Mouse (Mus musculus) layer of hippocampus, postnatal 25 days (tissue): ENCODE data around the gene Slc12a9. TPM values are rescaled to one million over a fixed set of nuclear protein-coding genes. Genes with fewer than 3 reads are reported as not detected.
"Not testable (repeated sequence)": the region's sequence is repeated elsewhere in the genome, so short reads cannot be mapped to it uniquely, and the experiment has no call there.

Experiments used
- DNase-seq, 2 experiments: peaks; one replicate each; pipeline ENCODE4 v3.0.0; 2022; ENCODE audit warnings: mixed read lengths in 2 of 2, low spot score in 1 of 2; ENCODE audit errors: extremely low spot score in 1 of 2
- microRNA-seq, 2 experiments: library from miRNA; unstranded; fragments of <30 nt; microRNA quantifications; one replicate each; pipeline ENCODE4 v1.2.0; 2021
- total RNA-seq, 2 experiments: library from RNA; stranded (reverse); gene quantifications; 2 replicates each; pipeline ENCODE4 v1.2.3; 2021

Slc12a9 gene
- total RNA-seq, 2 experiments from 2014 or later = 24.9 to 32.8 TPM

DNA sequence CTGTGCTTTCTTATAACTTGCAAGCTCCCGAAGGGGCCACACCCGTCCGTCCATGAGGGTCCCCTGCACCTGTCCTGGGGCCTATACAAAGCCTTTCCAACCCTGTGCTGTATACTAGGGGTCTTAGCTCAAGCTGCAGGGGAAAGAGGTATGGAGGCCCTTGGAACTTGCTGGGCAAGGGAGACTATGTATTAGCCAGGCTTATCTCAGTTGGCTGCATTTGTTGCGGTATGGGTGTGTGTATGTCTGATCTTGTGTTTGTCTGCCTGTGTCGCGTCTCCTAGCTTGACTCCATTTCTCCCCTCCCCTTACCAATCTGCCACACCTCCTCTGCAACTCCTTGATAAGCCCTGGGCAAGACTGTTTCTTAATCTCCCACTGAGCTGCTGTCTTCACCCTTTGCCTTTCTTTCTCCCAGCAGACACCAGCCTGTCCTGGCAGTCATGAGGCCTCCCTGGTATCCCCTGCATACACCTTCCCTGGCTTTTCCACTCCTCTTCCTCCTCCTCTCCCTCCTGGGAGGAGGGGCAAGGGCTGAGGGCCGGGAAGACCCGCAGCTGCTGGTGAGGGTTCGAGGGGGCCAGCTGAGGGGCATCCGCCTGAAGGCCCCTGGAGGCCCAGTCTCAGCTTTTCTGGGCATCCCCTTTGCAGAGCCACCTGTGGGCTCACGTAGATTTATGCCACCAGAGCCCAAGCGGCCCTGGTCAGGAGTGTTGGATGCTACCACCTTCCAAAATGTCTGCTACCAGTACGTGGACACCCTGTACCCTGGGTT is 43.6 kb downstream of the Slc12a9 start:
- DNase-seq = no peak

DNA sequence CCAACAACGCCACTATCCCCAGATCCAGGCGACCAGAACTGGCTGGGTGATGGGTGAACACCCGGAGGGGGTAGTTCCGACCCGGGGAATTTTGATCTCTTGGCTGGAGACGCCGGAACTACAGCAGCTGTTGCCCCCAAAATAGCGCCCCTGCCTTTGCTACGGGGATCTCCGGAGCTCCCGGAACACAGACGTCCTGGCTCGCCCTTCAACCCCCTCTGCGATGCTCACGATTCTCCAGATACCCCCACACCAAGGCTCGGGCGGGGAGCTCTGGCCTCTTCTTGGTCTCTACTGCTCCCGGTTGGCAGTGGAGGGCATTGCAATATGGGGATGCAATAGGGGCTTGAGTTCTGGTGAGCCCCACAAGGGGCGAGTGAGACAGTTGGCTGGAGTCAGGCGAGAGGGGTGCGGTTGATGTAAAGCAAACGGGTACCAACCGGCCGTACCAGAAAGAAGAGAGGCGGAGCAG is 44.4 kb downstream of the Slc12a9 start:
- peak; percentile 49 to 53 for DNase-seq

DNA sequence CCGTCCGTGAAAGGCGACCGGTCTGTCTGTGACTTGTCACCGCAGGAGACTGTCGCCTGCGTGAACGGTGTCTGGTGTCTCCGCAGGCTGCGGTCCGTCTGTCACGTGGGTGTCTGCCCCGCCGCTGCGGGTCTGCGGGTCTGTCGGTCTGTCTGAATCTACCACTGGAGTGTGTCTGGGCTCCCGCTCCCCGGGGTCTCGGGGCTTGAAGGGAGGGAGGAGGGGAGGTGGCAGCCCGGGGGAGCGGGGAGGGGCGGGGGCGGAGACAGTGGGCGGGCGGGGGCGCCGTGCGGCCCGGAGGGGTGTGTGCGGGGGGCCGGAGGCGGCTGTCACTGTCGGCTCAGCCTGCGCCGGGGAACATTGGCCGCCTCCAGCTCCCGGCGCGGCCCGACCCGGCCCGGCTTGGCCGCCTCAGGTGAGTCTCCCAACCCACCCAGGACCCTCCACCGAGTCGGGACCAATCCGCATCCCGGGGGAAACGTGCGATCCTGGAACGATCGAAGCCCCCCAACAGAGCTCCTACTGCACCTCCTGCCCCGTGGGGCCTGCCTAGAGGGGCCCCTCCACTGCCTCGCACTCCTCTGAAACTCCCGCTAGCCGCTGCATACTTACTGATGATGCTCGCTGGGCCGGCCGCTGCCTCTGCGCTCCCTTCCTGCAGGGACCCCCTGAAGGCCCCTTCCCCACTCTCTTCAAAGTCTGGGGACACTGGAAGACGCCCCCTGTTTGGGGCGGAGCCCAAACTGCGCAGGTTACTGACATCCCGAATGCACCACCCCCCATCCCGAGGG is 45.2 kb downstream of the Slc12a9 start:
- peak; percentile 50 to 68 for DNase-seq

DNA sequence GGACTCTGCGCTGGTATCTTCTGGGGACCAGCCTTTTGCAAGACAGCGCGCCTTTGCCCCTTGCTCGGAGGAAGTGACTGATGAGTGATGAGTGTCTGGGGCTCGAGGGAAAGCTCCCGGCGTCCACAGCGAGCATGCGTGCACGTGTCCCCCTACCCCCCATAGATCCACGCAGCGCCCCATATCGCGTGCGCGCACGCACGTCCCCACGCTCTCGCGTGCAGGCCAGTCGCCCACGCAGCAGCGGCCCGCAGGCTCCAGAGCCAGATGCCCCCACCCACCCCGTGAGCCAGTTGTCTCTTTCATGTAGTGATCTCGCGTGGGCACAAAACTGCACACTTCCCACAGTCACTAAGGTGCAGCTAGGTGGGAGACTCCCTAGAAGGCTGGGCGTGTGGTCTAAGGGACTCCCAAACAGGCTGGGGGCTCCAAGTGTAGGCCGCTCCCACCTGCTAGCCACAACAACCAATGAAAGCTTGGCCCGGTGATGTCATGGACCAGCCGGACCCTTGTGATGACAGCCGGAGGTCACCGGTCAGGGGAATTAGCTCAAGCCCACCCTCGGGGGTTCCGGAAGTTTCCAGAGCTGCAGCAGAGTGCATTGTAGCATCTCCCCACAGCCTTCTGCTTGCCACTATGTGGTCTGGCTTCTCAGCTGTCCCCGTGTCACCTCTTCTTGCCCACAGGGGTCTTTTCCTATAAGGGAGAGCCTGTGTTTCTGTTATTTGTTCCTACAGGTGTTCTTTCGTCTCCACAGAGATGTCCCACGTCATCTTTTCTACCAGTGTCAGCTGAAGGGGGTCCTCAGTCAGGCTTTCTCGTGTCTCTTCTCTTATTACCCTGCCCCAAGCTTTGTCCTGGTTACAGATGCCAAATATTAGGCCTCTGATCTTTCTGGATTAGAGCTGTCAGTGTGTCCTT is 46.1 kb downstream of the Slc12a9 start, which contains the start of gene Ache:
TSS of gene Ache (plus strand) at position 488 of the 921 bp plus-strand sequence.
- DNase-seq = peak; percentile 57 to 61

DNA sequence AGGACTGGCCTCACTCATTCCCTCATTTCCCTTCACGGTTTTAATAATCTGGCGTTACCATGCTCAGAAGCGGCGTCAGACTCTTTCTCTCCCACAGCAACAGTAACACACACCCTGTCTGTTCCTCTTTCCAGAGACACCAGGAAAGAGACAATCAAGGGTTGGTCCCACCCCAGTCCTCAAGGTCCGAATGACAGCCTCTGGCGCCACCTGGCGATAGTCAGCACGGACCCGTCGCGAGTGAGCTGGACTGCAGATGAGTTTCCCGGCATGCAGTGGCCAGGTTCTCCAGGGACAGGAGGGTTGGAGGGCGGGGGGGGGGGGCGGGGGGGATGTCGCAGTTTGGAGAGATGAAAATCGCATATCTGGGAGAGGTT is 46.8 kb downstream of the Slc12a9 start:
- DNase-seq = peak; percentile 77 to 95

DNA sequence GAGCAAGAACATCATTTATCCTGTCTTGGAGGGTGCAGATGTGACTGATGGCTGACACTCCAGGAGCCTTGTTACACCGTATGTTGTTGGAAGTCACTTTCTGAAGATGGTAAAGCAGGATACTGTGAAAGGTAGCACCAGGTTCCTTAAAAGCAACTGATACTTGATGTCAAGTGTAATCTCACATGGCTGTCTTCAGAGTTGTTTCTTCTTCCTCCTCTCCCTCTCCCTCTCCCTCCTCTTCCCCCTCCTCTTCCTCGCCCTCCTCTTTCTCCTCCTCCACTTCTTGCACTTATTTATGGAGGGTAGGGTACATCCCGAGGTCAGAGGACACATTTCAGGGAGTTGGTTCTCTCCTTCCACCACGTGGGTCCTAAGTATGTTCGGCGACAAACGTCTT is 47.4 kb downstream of the Slc12a9 start:
- DNase-seq = no peak

DNA sequence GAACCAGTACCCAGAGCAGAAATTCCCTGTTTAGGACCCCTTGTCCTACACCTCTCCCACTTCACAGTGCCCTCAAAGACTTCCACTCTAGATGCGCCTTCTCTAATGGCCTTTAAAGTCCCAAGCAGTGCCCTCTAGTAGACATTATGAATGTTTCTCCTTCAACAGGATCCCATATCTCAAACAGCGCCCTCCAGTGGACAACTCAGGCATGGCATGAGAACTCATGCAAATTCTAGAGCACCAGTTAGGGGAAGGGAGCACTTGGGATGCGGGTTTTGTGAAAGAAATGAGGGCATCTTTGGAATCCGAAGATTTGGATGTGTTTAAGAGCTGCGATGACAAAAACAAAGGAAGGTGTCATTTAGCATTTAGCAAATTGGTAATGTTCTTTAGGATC is 48.4 kb downstream of the Slc12a9 start:
- peak in 1 of 2 experiments; percentile 69 for DNase-seq

DNA sequence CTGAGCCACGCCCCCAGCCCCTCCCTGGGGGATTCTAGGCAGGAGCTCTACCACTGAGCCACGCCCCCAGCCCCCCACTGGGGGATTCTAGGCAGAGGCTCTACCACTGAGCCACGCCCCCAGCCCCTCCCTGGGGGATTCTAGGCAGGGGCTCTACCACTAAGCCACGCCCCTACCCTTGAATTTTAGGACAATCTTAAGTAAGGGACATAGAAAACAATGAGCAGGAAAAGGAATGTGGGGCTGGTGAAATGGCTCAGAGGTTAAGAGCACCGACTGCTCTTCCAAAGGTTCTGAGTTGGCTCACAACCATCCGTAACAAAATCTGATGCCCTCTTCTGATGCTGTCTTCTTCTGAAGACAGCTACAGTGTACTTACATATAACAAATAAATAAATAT is 49.0 kb downstream of the Slc12a9 start:
- DNase-seq = not testable (repeated sequence)

DNA sequence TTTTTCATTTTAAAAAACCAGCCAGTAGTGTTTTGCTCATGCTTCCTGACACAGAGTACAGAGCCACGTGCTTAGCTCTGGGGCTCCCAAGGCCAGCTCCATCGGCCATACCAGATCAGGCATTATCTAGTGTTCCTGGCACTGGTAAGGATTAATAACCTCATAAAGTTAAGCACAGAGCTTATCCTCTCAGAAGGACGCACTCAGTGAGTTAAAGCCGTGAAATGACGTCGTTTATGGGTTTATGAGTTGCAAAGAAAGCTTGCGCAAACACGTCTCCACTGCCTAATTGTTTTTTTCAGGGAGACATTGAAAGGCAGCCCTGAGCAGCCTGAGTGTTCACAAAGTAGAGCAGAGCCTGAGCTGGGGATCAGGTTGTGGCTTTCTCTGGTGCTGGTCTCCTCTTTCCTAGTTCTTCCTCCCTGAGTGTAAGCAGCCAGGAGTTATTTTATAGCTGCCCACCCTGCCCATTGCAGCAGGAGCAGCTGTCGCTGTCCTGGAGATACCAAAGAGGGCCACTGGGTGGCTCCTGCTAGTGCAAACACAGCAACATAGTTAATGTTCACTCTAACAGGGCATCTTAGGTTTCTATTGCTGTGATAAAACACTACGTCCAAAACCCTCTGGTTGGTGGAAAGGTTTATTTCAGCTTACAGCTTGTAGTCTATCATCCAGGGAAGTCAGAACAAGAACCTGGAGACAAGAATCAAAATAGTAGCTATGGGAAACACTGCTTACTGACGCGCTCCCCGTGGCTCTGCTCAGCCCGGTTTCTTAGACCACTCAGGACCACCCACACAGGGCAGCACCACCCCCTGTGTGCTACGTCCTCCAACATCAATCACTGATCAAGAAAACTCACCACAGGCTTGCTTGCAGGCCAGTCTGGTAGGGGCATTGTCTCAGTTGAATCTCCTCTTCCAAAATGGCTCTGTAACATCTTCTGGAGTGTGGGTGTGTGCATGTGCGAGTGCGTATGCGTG is 55.7 kb downstream of the Slc12a9 start:
- no peak for DNase-seq

DNA sequence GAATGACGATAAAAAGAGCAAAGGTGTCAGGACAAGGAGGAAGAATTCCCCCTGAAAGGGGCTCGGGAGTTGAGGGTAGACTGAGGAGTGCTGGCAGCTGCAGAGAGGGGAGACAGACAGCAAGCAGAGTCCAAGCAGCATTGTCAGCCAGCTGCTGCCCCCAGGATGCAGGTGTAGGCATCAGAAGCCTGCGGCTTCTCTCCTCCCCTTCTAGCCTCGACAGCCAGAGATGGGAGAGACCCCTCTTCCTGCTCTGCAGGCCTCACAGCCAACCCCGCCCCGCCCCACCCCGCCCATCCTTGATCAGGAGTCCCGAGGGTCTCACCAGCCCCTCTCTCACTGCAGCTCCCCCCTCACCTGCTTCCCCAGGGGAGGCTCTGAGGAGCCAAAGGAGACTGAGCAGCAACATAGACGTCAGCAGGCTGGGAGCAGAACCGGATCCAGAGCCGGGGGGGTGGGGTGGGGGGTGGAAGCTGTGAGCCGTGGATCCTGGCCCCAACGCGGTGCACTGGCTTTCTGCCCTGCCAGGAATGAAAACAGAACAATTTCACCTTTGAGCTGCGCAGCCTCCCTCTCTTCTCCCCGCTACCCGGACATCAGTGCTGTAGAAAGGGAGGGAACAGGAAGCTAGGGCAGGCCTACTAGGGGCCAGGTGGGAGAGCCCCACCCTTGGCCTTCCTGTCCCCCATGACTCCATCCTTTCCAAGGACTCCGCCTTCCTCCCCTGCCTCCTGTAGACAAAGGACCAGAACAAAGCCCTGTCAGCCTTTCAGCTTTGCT is 65.1 kb downstream of the Slc12a9 start:
- DNase-seq = no peak

DNA sequence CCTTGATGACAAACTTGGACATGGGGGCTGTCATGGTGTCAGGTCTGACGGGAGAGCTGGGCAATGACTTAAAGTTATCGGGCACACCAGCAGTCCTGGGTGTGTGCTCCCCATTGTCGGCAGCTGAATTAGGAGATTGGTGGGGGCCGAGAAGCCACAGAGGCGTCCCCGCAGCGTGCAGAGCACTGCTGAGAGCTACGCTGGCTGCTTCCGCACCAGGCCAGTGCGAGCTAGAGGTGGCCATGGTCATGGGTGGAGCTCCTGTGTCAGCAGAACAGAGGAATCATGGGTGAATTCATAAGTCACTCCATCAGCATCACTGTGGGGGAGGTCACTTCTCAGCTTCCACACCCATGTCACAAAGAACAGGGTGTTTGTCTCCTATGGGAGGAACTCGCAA is 68.6 kb downstream of the Slc12a9 start:
- DNase-seq = no peak

Small RNAs within 50 kb of the gene (microRNA-seq; reads per million reads assigned to microRNA genes)
- gene Mir7036 = 4.6 to 5.4 reads per million in 2 experiments
- 0 to 0.37 reads per million in 2 experiments for gene Mir8116

Other genes starting within 250 kb of the Slc12a9 start
- 1 to 10 TPM; 4.8 to 5.4 TPM for gene Trim56, start 217.4 kb downstream of the Slc12a9 start, total RNA-seq
- not detected for gene Muc3, start 184.3 kb downstream of the Slc12a9 start, total RNA-seq
- gene Muc3a, start 121.2 kb downstream of the Slc12a9 start, total RNA-seq = 1 to 10 TPM; 1.6 to 5.4 TPM
- 10 to 100 TPM; 63.8 to 67.6 TPM for gene Ache, start 46.1 kb downstream of the Slc12a9 start, total RNA-seq
- gene Ufsp1, start 39.0 kb downstream of the Slc12a9 start, total RNA-seq = 10 to 100 TPM; 14.3 to 16.0 TPM
- 100 to 1,000 TPM; 164 to 213 TPM for gene Srrt, start 25.9 kb downstream of the Slc12a9 start, total RNA-seq
- 1 to 10 TPM; 4.6 to 6.4 TPM for gene Trip6, start 19.2 kb downstream of the Slc12a9 start, total RNA-seq
- 1 to 10 TPM; 5.1 to 6.3 TPM for gene Ephb4, start 16.5 kb upstream of the Slc12a9 start, total RNA-seq
- gene Zan, start 143.5 kb upstream of the Slc12a9 start, total RNA-seq = under 1 TPM; 0.14 to 0.22 TPM
- gene Pop7, start 168.9 kb upstream of the Slc12a9 start, total RNA-seq = 10 to 100 TPM; 33.6 to 34.6 TPM
- gene Gigyf1, start 185.0 kb upstream of the Slc12a9 start, total RNA-seq = 10 to 100 TPM; 44.8 to 54.9 TPM
- not detected for gene Epo, start 199.6 kb upstream of the Slc12a9 start, total RNA-seq
- gene Gnb2, start 199.9 kb upstream of the Slc12a9 start, total RNA-seq = 100 to 1,000 TPM; 648 to 692 TPM
- gene Actl6b, start 219.9 kb upstream of the Slc12a9 start, total RNA-seq = 100 to 1,000 TPM; 129 to 132 TPM
- gene Tfr2, start 236.2 kb upstream of the Slc12a9 start, total RNA-seq = 10 to 100 TPM; 13.3 to 15.8 TPM